Mouse (Mus musculus) lung, postnatal 0 days (tissue): ENCODE results near the gene AY074887. TPM values are rescaled to one million over a fixed set of nuclear protein-coding genes. Genes with fewer than 3 reads are reported as not detected.
"Not testable (repeated sequence)": the region's sequence is repeated elsewhere in the genome, so short reads cannot be mapped to it uniquely, and the experiment has no call there.

Experiments used
- ATAC-seq: fragments of 200-750 bp; cut with Nextera tagmentation; 2 replicates; pipeline ENCODE4 v1.8.0; 2017; ENCODE audit warnings: moderate library complexity
- DNase-seq: peaks from one replicate; pipeline ENCODE4 v3.0.0-alpha.2; 2016; ENCODE audit warnings: low spot score
- H3K27ac ChIP-seq: fragments of 300-500 bp; sonication (generic); 2 replicates; pipeline ENCODE4 v1.5.1; 2014; ENCODE audit warnings: antibody characterized with exemption, mild to moderate bottlenecking, low read length, mixed read lengths
- H3K27me3 ChIP-seq: fragments of 300-500 bp; sonication (generic); replicated peaks from 2 replicates; pipeline ENCODE4 v1.6.1; 2014; ENCODE audit warnings: low read length, mixed read lengths; ENCODE audit not compliant: insufficient read depth
- H3K36me3 ChIP-seq: fragments of 300-500 bp; sonication (generic); 2 replicates; pipeline ENCODE4 v1.6.1; 2014; ENCODE audit warnings: low read length, mixed read lengths; ENCODE audit not compliant: insufficient read depth
- H3K4me1 ChIP-seq: fragments of 300-500 bp; sonication (generic); 2 replicates; pipeline ENCODE4 v1.6.1; 2014; ENCODE audit warnings: antibody characterized with exemption, low read depth, low read length, mixed read lengths; ENCODE audit not compliant: insufficient read depth
- H3K4me2 ChIP-seq: fragments of 300-500 bp; sonication (generic); replicated peaks from 2 replicates; pipeline ENCODE4 v1.6.1; 2014; ENCODE audit warnings: low read depth, mild to moderate bottlenecking, low read length, moderate library complexity, mixed read lengths
- H3K4me3 ChIP-seq: fragments of 300-500 bp; sonication (generic); 2 replicates; pipeline ENCODE4 v1.5.1; 2014; ENCODE audit warnings: low read depth, low read length
- H3K9ac ChIP-seq: fragments of 300-500 bp; sonication (generic); replicated peaks from 2 replicates; pipeline ENCODE4 v1.6.1; 2014; ENCODE audit warnings: low read depth, mild to moderate bottlenecking
- H3K9me3 ChIP-seq: fragments of 300-500 bp; sonication (generic); 2 replicates; pipeline ENCODE4 v1.6.1; 2016; ENCODE audit warnings: low read length, mixed read lengths
- CTCF ChIP-seq: IDR thresholded peaks from 2 replicates; pipeline ENCODE4 v1.5.1; 2016; ENCODE audit warnings: antibody characterized with exemption, mild to moderate bottlenecking
- EP300 ChIP-seq: IDR thresholded peaks from 2 replicates; pipeline ENCODE4 v1.6.1; 2016; ENCODE audit warnings: antibody characterized with exemption, mild to moderate bottlenecking, control low read depth
- WGBS: fragments of 180-500 bp; shearing (Covaris S2); extraction: QIAGEN DNeasy Blood & Tissue Kit; methylation state at CpG from one replicate; pipeline ENCODE4 v1.1.7; 2014; 5-methylcytosine and 5-hydroxymethylcytosine counted together
- polyA plus RNA-seq: library from polyadenylated mRNA; unstranded; fragments of >200 nt; fragmentation: Nextera tagmentation; extraction: Ambion mirVana; gene quantifications from 2 replicates; pipeline ENCODE4 v1.2.1, GENCODE M21; 2015

The AY074887 gene
- polyA plus RNA-seq, 1 experiment from 2014 or later = 0.74 TPM

DNA sequence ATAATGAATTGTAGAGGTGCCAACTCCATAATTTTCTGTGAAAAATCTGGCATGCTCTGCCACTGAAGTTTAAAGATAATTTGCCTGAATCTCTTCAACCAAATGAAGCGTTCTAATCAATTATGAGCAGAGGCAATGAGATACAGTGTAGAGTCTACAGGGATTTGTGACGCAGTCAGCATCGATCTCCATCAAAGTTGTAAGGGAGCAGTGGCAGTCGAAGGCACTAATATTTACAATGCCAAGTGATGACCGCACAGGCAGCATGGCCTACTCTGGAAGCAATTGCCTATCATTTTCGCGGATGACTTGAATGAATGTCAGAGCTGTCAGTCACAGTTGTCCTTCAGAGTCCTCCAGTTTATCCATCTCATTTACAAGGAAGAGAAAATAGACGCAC, 29.9 kb upstream of the AY074887 start, which contains the start of gene Chrna5:
Chrna5 (plus strand) TSS at position 207 of the 400 bp plus-strand sequence.
- Histone ChIP-seq H3K27me3 (peaks cover 12% of the 10 kb centered on the region), H3K9me3 (no peaks in the 10 kb centered on the region), H3K27ac (no peak within 1 kb of the TSS), H3K4me2 (peak within 1 kb of the TSS; percentile 96), H3K36me3 (no peaks in the 10 kb centered on the region), H3K9ac (no peak within 1 kb of the TSS), H3K4me3 (peak within 1 kb of the TSS; percentile 56), H3K4me1 (no peaks in the 10 kb centered on the region; the same call in 1 of the 2 replicates)
- DNase-seq (no peak), ATAC-seq (no peak)
- TF ChIP-seq CTCF = no peak
- TF ChIP-seq EP300 = no peak
- 70% methylated on average over 8 of the region's 8 CpGs for WGBS

DNA sequence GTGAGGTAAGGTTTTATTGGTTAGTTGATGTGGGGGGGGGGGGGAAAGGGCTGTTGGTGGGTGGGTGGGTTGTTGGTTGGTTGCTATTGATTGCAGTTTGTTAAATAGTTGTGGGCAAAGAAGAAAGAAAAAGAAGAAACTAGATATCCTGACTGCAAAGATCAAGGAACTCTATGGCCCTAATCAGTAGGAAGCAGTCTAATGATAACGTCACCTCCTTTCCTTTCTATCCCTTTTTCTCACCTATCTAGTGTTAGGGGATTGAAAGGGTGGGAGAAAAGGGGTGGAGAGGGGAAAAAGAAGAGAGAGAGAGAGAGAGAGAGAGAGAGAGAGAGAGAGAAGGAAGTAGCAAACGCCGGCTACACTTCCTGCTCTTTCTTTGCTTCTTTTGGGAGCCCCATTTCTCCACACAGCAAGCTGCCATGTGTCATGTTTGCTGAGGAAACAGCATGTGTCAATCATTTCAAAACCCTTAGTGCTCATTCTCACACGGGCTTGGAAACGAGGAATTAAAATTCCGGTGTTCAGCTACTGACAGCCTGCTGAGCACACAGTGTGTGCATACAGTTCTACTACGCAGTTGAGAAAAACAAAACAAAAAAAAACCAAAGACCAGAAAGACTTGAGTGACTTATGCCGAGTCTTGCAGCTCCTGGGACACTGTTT, 19.3 kb upstream of the AY074887 start:
- Histone ChIP-seq H3K36me3 (no peaks in the 10 kb centered on the region), H3K27ac (no peak overlapping the region), H3K4me3 (no peak overlapping the region), H3K27me3 (no peaks in the 10 kb centered on the region), H3K9ac (no peak overlapping the region), H3K4me2 (no peak overlapping the region), H3K4me1 (no peaks in the 10 kb centered on the region), H3K9me3 (no peaks in the 10 kb centered on the region)
- 50% methylated on average over 8 of the region's 8 CpGs for WGBS
- ATAC-seq = no peak
- no peak for DNase-seq
- TF ChIP-seq CTCF (no peak), EP300 (no peak)

DNA sequence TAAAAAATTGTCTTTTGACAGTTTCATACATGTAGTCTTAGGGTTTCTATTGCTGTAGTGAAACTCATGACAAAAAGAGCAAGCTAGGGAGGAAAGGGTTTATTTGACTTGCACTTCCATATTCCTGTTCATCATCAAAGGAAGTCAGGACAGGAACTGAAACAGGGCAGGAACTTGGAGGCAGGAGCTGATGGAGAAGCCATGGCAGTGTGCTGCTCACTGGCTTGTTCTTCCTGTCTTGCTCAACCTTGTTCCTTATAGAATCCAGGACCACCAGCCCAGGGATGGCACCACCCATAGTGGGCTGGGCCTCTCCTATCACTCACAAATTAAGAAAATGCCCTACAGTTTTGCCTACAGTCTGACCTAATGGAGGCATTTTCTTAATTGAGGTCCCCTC, 12.9 kb upstream of the AY074887 start:
- Histone ChIP-seq H3K27ac (no peak overlapping the region), H3K9me3 (no peaks in the 10 kb centered on the region), H3K36me3 (no peaks in the 10 kb centered on the region), H3K4me3 (no peak overlapping the region), H3K4me1 (no peaks in the 10 kb centered on the region), H3K9ac (no peak overlapping the region), H3K27me3 (no peaks in the 10 kb centered on the region), H3K4me2 (no peak overlapping the region)
- no peak for ATAC-seq
- TF ChIP-seq CTCF = no peak
- no peak for TF ChIP-seq EP300
- no peak for DNase-seq

DNA sequence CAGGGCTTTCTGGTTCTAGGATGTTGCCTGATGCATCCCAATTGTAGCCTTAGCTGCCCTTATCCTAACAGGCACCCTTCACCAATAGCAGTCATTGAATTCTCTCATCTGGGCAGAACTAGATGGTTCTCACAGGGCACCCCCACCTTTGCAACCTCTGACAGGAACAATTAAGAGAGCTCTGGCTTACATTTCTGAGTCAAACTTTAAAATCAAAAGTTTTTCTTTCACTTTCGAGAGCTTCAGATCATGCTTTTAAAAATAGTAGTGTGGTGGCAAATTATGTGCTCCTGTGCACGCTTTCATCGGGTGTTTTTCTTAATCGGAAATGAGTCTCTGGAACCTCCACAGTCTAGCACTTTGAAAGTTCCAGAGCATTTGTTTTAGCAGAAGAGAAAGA, 10.3 kb upstream of the AY074887 start:
- DNase-seq (no peak), ATAC-seq (no peak)
- H3K9me3 ChIP-seq = no peaks in the 10 kb centered on the region
- no peak overlapping the region for H3K9ac ChIP-seq
- no peak overlapping the region for H3K4me3 ChIP-seq
- H3K27ac ChIP-seq = no peak overlapping the region
- peaks cover 9% of the 10 kb centered on the region; the same call in 1 of the 2 replicates for H3K36me3 ChIP-seq
- no peaks in the 10 kb centered on the region for H3K27me3 ChIP-seq
- 90% methylated on average over 4 of the region's 4 CpGs for WGBS
- H3K4me1 ChIP-seq = no peaks in the 10 kb centered on the region
- TF ChIP-seq EP300 = no peak
- no peak for TF ChIP-seq CTCF
- H3K4me2 ChIP-seq = no peak overlapping the region

DNA sequence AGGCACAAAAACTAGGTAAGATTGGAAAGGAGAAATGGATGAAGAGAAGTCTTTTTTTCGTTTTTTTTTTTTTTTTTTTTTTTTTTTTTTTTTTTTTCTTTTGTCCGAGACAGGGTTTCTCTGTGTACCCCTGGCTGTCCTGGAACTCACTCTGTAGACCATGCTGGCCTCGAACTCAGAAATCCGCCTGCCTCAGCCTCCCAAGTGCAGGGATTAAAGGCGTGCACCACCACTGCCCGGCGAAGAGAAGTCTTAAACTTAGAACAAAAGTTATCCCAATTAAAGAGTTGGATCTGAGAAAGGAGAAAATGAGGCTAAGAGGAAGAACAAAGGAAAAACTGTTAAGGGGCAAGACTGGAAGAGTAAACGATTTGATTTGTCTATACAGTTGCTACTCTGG, 636 bp downstream of the AY074887 start:
- H3K4me1 ChIP-seq, H3K27me3 ChIP-seq, H3K9me3 ChIP-seq, ATAC-seq, H3K36me3 ChIP-seq, DNase-seq: not testable (repeated sequence)
- Histone ChIP-seq H3K27ac (peak overlapping the region; percentile 58; the same call in 1 of the 2 replicates), H3K4me3 (peak overlapping the region; percentile 90), H3K4me2 (peak overlapping the region; percentile 74), H3K9ac (peak overlapping the region; percentile 19; the same call in 1 of the 2 replicates)
- WGBS = 52% methylated on average over 8 of the region's 8 CpGs

DNA sequence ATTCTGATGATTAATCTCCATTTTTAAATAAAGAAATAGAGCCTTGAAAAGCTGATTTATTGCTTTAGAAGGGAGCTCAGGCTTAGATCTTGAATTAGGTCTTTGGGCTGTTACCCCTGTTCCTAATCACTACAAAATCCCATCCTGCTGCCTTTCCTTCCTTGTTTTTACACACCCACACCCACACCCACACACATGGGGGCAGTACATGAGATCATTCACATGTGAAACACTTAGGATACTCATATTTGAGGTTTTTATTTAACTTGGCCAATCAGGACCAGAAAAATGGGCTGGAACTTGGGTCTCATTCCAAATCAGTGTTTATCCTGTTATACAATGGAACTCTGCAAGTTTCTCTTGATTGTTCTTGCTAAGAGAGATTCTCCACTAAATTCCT, 1.3 kb downstream of the AY074887 start:
- Histone ChIP-seq H3K4me1 (peaks cover 7% of the 10 kb centered on the region; the same call in 1 of the 2 replicates), H3K4me2 (no peak overlapping the region), H3K9me3 (no peaks in the 10 kb centered on the region), H3K27me3 (no peaks in the 10 kb centered on the region), H3K36me3 (0 out of 2 replicates have a peak, but pooled peaks cover under 1% of the 10 kb centered on the region), H3K27ac (no peak overlapping the region), H3K4me3 (no peak overlapping the region), H3K9ac (no peak overlapping the region)
- ATAC-seq = no peak
- no peak for DNase-seq
- no peak for TF ChIP-seq CTCF
- TF ChIP-seq EP300 = no peak

DNA sequence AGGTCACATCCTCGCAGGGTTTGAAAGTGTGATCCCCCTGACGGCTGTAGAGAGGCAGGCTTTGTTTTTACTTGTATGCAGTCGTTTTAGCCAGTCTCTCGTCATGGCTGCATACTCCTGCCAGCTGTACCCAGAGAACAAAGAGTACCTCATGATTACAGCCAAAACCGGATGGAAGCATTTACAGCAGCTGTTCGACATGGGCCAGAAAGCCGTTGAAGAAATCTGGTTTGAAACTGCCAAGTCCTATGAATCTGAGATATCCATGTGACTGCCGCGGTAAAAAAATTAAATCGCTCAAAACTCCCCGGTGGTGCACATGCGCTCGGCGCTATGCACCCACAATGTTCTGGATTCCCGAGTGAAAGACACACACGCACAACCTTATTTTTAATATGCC, 4.5 kb downstream of the AY074887 start:
- H3K36me3 ChIP-seq = no peaks in the 10 kb centered on the region
- H3K9me3 ChIP-seq = no peaks in the 10 kb centered on the region
- ATAC-seq = no peak
- TF ChIP-seq EP300 = no peak
- no peak for TF ChIP-seq CTCF
- H3K9ac ChIP-seq = no peak overlapping the region
- no peak for DNase-seq
- peaks cover 1% of the 10 kb centered on the region; the same call in 1 of the 2 replicates for H3K4me1 ChIP-seq
- H3K27ac ChIP-seq = no peak overlapping the region
- WGBS = 72% methylated on average over 16 of the region's 16 CpGs
- H3K27me3 ChIP-seq = no peaks in the 10 kb centered on the region
- no peak overlapping the region for H3K4me2 ChIP-seq
- no peak overlapping the region for H3K4me3 ChIP-seq
